Mouse (Mus musculus): ENCODE data around the gene Epb41l5. TPM values are rescaled to one million over a fixed set of nuclear protein-coding genes. Genes with fewer than 3 reads are reported as not detected.

Epb41l5 gene
- polyA plus RNA-seq, 1 experiment, result 13.1 TPM

- no peak for DNase-seq (ENCODE audit: low spot score)
Measured at GRCm38 (mm10) chr1:119596954-119597480, 51.8 kb downstream of the Epb41l5 start.

GRCm38 (mm10) chr1:119590041-119590440, 58.8 kb downstream of the Epb41l5 start:
- DNase-seq (ENCODE audit: low spot score), result no peak

GRCm38 (mm10) chr1:119584974-119585373, 63.8 kb downstream of the Epb41l5 start:
- no peak for DNase-seq (ENCODE audit: low spot score)

- DNase-seq (ENCODE audit: low spot score), result no peak
Measured at GRCm38 (mm10) chr1:119570134-119570533, 78.7 kb downstream of the Epb41l5 start.

GRCm38 (mm10) chr1:119565531-119565930, 83.3 kb downstream of the Epb41l5 start:
- no peak for DNase-seq (ENCODE audit: low spot score)

GRCm38 (mm10) chr1:119557641-119558395, 91.0 kb downstream of the Epb41l5 start:
- no peak for DNase-seq (ENCODE audit: low spot score)

- no peak for DNase-seq (ENCODE audit: low spot score)
Measured at GRCm38 (mm10) chr1:119555651-119556050, 93.1 kb downstream of the Epb41l5 start.

GRCm38 (mm10) chr1:119551651-119552050, 97.1 kb downstream of the Epb41l5 start:
- DNase-seq (ENCODE audit: low spot score), result no peak

GRCm38 (mm10) chr1:119550064-119550463, 98.7 kb downstream of the Epb41l5 start:
- no peak for DNase-seq (ENCODE audit: low spot score)

- no peak for DNase-seq (ENCODE audit: low spot score)
Measured at GRCm38 (mm10) chr1:119549327-119549689, 99.5 kb downstream of the Epb41l5 start.

- DNase-seq (ENCODE audit: low spot score), result peak; percentile 51
Measured at GRCm38 (mm10) chr1:119548668-119549326, 100.0 kb downstream of the Epb41l5 start.

GRCm38 (mm10) chr1:119546490-119546889, 102.3 kb downstream of the Epb41l5 start:
- DNase-seq (ENCODE audit: low spot score), result no peak

GRCm38 (mm10) chr1:119545671-119546070, 103.1 kb downstream of the Epb41l5 start:
- no peak for DNase-seq (ENCODE audit: low spot score)

GRCm38 (mm10) chr1:119545164-119545563, 103.6 kb downstream of the Epb41l5 start:
- no peak for DNase-seq (ENCODE audit: low spot score)

GRCm38 (mm10) chr1:119544611-119545155, 104.1 kb downstream of the Epb41l5 start:
- DNase-seq (ENCODE audit: low spot score), result no peak

GRCm38 (mm10) chr1:119543316-119543715, 105.5 kb downstream of the Epb41l5 start:
- no peak for DNase-seq (ENCODE audit: low spot score)

GRCm38 (mm10) chr1:119541570-119541969, 107.2 kb downstream of the Epb41l5 start:
- no peak for DNase-seq (ENCODE audit: low spot score)

- no peak for DNase-seq (ENCODE audit: low spot score)
Measured at GRCm38 (mm10) chr1:119540836-119541557, 107.8 kb downstream of the Epb41l5 start.

GRCm38 (mm10) chr1:119539252-119539651, 109.5 kb downstream of the Epb41l5 start:
- DNase-seq (ENCODE audit: low spot score), result no peak

- DNase-seq (ENCODE audit: low spot score), result no peak
Measured at GRCm38 (mm10) chr1:119537651-119538050, 111.1 kb downstream of the Epb41l5 start.

- DNase-seq (ENCODE audit: low spot score), result no peak
Measured at GRCm38 (mm10) chr1:119536122-119536521, 112.7 kb downstream of the Epb41l5 start.

- no peak for DNase-seq (ENCODE audit: low spot score)
Measured at GRCm38 (mm10) chr1:119534341-119534740, 114.5 kb downstream of the Epb41l5 start.

Measured in urinary bladder, adult 2 months (tissue).